Mouse (Mus musculus): ENCODE measurements around the gene Lrrc3b. TPM values are rescaled to one million over a fixed set of nuclear protein-coding genes. Genes with fewer than 3 reads are reported as not detected.

Lrrc3b gene
- total RNA-seq (2023): under 1 TPM; 0.32 to 0.41 TPM

DNA sequence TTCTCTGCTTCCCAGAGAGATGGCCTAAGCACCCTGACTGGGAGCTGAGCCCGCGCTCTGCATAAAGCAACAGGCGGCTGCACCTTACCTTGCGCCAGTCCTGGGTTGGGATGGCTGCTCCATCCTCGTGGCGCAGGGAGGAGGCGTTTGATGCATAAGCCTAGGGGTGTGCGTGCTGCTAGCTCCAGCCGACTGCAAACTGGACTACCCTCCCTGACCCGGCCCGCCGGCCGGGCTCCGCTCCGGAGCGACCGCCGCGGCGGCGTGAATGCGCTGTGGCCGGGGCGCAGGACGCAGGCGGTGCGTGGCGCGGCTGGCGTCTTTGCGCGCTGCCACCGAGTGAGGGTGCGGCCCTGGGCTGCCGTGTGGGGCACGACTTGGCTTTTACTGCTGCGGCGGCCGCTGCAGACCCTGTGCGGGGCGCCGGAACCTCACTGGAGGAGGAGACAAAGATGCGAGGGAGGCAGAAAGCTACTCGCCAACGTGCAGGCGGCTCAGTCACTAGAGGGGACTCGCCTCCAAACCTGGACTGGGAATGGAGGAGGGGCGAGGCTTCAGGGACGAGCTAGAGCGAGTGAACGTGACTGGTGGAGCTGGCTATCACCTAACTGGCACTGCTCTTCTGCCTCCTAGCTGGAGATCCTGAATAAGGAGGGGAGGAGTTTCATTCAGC lies at the start of gene Lrrc3b:
TSS of gene Lrrc3b (minus strand) at position 503 of the 673 bp plus-strand sequence.

